Mouse (Mus musculus): ENCODE data around the gene Cadm2.

Gene Cadm2

DNA sequence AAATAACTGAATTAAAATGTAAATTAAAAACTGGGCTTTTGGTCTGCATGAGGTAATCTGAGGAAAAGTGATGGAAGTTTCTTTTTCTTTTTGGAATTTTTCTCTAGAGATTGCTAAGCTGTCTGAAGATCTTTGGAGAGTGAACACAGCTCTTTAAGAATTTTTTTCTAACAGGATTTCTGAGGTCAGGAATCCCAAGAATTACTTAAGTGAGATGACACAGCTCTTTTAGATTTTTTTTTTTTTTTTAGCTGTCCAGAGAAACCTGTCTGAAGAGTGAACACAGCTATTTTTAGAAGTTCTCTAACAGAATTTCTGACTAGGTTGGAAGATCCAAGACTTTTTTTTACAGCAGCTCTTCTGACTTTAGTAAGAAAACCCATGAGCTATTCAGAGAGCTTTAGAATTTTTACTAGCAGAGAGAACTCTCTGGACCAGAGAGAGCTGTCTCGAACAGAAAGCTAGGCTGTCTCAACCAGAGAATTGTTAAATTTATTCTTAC, 699.2 kb downstream of the Cadm2 start:
- no peak for DNase-seq

DNA sequence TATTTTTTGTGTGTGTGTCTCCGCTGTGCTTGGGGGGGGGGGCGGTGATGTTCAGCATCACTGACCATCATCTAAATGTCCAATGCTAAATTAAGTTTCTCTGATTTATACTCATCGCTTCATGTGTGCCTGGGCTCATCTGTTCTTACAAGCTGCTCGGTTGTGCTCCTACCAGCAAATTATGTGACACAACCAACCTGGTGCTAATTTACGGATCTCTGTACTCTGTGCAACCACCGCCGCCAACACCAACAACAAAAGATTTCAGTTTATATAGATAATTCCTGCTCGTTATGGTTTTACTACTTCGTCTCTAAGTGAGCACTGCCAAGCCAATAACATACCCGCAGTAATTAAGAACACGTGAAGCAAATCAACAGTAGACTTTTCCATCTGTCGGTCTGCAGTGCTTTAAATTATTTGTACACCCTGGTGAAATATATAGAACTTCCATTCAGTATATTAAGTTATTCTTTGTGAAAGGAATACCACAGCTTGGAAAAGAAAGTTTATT, 700.8 kb downstream of the Cadm2 start:
- no peak for DNase-seq

- no peak for DNase-seq
These were observed 718.9 kb downstream of the Cadm2 start for GRCm38 (mm10) chr16:66901801-66902200.

GRCm38 (mm10) chr16:66900664-66901063, 720.0 kb downstream of the Cadm2 start:
- no peak for DNase-seq

DNA sequence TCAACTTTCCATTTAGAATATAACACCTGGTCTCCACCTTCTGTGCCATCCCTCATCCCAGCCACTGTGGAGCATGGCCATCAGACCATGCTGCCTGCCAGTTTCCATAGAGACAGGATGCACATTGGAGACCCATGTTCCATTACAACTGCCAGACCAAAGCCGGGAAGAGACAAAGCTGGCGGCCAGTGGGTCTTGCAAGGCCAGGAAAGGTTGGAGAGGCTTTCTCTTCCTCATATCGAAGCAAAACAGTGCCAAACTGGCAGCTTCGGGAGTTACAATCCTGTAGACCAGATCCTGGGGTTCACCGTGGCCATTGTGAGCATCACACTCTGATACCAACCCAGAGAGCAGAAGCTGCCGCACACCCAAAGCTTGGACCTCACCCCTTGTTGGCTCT, 728.3 kb downstream of the Cadm2 start:
- DNase-seq, result no peak

GRCm38 (mm10) chr16:66891559-66892247, 729.0 kb downstream of the Cadm2 start:
- no peak for DNase-seq

GRCm38 (mm10) chr16:66889907-66890306, 730.8 kb downstream of the Cadm2 start:
- DNase-seq, result no peak

DNA sequence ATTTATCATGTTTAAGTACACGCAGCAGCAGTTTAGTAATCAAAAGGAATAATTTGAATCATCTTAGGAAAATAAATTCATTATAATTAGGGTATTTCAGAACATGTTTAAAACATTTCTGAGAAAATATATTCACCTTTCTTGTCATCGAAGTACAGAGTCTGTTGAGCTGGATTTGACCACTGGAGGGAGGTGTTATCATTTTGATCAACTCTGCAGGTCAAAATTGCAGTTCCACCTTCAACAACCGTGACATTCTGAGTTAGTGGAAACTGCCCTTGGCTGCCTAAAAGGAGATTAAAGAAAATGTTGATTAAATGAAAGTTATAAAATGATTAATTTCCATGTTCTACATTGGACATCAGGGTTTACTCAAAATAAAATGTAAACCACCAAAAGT, 738.1 kb downstream of the Cadm2 start:
- no peak for DNase-seq

DNA sequence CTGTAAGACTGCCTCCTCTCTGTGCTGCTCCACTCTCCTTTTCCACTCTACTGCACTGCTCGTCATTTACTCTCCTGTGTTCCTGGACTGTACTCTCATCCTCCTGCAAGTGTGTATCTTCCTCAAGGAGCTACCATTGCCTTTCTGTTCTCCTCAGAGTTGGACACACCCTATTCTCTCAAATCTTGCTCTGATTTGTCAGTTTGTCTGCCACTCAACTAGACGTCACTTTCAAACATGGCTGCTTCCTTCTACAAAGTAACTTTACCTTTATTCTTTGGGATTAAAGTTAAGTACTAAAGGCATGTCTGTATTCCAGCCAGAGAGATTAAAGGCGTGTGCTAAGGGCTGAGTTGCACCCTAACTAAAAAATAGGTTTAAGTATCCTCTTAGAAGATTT, 749.5 kb downstream of the Cadm2 start:
- no peak for DNase-seq

DNA sequence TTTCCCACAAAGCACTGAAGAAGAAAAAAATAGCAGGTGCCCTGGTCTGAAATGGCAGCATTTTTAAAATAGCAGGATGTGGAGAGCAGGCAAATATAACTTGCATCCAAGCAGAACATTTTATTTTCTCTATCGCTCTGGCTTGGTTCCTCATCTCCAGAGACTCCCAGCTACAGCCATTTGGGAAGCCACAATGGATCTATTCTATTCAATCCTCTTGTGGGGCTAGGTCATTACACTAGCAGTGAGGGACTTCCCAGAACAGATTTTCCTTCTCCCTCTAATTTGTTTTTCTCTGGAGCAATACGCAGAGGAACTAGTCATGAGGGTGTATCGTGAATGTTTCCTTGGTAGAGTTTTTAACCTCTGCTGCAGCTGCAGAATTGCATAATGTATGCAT, 769.7 kb downstream of the Cadm2 start:
- DNase-seq, result no peak

DNA sequence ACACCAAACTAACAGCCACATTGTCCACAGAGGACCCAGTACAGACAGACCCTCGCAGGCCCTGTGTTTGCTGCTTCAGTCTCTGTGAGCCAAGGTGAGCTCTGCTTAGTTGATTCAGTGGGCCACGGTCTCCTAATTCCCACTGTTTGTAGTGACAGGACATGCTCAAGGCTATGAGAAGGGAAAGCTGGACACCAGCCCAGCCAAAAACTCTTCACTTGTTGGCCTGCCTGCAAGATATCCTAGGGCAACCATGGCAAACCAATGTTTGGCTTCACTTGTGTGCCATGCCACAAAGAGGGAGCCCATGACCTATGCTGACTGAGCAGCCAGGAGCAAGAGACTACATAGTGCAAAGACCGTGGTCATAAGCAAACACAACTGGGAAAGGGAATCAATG, 795.8 kb downstream of the Cadm2 start:
- no peak for DNase-seq

DNA sequence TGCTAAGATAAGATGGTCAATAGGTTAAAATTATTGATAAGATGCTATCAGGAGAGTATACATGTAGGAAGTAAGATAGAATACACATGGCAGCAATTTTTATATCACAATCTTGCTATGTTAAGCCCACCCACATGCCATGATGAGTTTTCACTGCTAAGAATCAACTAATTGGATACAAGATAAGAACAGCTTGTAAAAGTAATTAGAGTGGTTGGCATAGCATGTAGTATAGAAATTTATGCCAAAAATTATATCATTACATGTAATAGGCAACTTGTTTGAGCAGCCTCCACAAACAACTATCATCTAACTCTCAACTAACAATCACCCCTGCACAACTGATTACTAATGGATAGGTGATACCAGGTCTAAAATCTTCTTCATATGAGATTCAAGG, 809.2 kb downstream of the Cadm2 start:
- DNase-seq, result no peak

- DNase-seq, result no peak
These were observed 822.5 kb downstream of the Cadm2 start for GRCm38 (mm10) chr16:66798204-66798603.

GRCm38 (mm10) chr16:66793067-66793466, 827.6 kb downstream of the Cadm2 start:
- no peak for DNase-seq

- DNase-seq, result no peak
These were observed 848.8 kb downstream of the Cadm2 start for GRCm38 (mm10) chr16:66771883-66772282.

DNA sequence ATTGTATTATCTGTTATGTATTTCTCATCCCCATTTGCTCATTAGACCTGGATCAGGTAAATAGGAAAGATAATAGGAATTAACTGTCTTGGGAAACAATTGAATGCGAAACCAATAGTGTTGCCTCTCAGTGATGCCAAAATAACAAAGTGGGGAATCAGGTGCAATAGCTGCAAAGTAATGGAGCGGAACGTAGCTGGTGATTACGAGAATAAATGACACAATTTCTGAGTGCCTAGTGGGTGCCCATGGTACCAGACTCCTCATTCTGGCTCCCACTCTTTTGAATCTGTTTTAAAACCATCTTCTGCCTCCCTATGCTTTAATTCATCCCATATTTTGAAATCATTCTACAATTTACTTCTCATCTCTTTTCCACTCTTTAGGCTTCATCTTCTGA, 851.2 kb downstream of the Cadm2 start:
- no peak for DNase-seq

DNA sequence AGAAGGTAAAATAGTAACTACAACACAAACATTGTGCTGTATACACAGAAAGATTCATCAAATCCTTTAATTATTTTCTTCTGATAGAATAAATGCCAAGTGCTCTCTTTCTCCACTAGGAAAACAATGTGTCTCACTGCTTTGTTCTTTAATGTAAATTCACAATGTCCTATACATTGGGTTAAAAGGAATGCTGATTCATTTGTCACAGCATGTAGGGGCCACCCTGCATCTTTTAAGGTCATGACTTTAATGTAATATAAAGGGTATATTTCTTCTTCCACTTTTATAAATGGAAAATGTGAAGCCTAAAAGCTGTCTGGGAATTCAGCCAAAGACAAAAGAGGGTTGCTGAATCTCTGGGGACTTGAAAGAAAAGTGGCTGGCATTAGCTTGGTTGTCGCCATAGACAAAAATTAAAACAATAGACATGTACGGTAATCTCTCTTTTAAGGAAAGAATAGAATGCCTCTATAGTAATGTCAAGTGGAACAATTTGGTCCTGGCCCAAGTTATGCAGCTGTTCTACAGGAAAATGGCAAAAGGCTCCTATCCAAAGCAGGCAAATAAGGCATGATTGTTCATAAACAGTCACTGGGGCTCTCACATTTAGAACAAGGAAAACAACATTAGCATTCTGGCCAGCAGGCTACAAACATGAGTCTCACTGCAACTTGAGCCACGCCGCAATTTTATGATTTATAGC, 851.9 kb downstream of the Cadm2 start:
- no peak for DNase-seq

- DNase-seq, result no peak
These were observed 858.9 kb downstream of the Cadm2 start for GRCm38 (mm10) chr16:66761546-66762473.

DNA sequence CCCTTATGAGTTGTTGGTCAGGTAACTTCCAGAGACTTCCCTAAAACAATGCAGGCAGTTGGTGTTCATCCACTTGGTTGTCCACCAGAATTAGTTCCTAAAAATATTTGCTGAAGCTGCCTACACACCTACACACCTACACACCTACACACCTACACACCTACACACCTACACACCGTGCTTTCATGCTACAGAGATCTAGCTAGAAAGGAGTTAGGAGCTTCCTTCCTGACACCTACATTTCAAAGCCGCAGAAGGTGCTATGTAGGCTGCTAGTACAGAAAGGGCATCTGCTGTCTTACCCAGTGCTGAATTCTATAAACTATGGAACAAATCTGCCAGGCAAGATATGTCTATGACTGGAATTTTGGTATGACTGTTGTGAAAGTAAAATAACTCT, 872.2 kb downstream of the Cadm2 start:
- peak; percentile 67 for DNase-seq

DNA sequence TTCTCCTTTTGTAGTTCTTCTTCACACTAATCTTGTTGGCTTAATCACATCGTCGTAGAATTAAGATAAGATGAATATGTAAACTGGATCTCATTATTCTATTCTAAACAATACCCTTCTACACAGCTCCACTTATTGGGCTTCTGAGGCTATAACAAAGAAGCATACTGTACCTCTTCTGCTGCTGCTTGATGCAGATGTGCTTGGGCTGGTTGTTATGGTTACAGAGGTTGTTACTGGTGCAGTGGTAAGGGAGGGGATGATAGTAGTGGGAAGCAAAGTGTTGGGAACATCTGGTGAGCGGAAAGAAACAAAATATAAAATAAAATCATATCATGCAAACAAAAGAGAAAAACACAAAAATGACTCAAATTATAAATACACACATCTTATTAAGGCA, 889.5 kb downstream of the Cadm2 start:
- DNase-seq, result peak; percentile 10

DNA sequence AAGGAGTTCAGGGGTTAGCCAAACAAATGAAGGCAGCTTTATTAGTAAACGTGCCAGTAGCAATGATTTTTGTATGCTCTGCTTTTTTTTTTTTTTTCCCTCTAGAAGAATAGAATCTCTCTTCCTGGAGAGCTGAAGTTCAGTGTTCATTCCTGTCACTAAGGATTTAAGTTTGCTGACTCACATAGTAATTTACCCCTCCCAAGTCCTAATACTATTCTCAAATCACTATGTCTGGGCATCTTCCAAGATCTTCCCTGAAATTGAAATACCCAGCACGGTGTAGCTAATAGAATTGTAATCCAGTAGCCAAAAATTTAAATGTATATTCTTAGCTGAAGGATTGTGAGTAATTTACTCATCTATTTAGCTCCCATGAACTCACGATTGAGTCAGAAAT, 914.2 kb downstream of the Cadm2 start:
- DNase-seq, result no peak

GRCm38 (mm10) chr16:66694783-66695182, 925.9 kb downstream of the Cadm2 start:
- no peak for DNase-seq

- no peak for DNase-seq
These were observed 943.5 kb downstream of the Cadm2 start for GRCm38 (mm10) chr16:66677241-66677640.

Measured in right cerebral cortex, adult 18-20 months (tissue).